Mouse (Mus musculus) C2C12 (cell line): ENCODE measurements around the gene Gm11099. TPM values are rescaled to one million over a fixed set of nuclear protein-coding genes. Genes with fewer than 3 reads are reported as not detected.

Experiments used
- H3K27me3 ChIP-seq: one replicate; pipeline ENCODE4 v1.6.1; 2011; ENCODE audit not compliant: control insufficient read depth, insufficient read depth, insufficient read length
- H3K36me3 ChIP-seq: one replicate; pipeline ENCODE4 v1.6.1; 2011; ENCODE audit not compliant: control insufficient read depth, insufficient read depth
- H3K4me3 ChIP-seq: one replicate; pipeline ENCODE4 v1.5.1; 2011; ENCODE audit warnings: mild to moderate bottlenecking, control low read depth; ENCODE audit not compliant: poor library complexity, insufficient read depth, severe bottlenecking
- H3K79me2 ChIP-seq: one replicate; pipeline ENCODE4 v1.6.1; 2011; ENCODE audit not compliant: control insufficient read depth, insufficient read depth
- H3K79me3 ChIP-seq: one replicate; pipeline ENCODE4 v1.6.1; 2011; ENCODE audit warnings: low read depth, control low read depth
- H3ac ChIP-seq: one replicate; pipeline ENCODE3; 2011; ENCODE audit warnings: low read depth; ENCODE audit not compliant: control insufficient read depth, insufficient read length
- CEBPB ChIP-seq: IDR thresholded peaks from one replicate; pipeline ENCODE4 v1.6.1; 2011; ENCODE audit warnings: low read depth, mild to moderate bottlenecking, control low read depth, moderate library complexity
- CTCF ChIP-seq: IDR thresholded peaks from one replicate; pipeline ENCODE4 v1.5.1; 2011; ENCODE audit not compliant: control insufficient read depth, insufficient read depth, insufficient read length
- FOSL1 ChIP-seq: IDR thresholded peaks from one replicate; pipeline ENCODE4 v1.8.0; 2011; ENCODE audit warnings: mild to moderate bottlenecking, low read length; ENCODE audit not compliant: poor library complexity, insufficient read depth, severe bottlenecking
- MAX ChIP-seq: IDR thresholded peaks from one replicate; pipeline ENCODE4 v1.6.1; 2011; ENCODE audit warnings: mild to moderate bottlenecking, control low read depth
- MYOD1 ChIP-seq: IDR thresholded peaks from one replicate; pipeline ENCODE4 v1.6.1; 2011; ENCODE audit warnings: low read depth; ENCODE audit not compliant: control insufficient read depth, insufficient read length
- MYOG ChIP-seq: IDR thresholded peaks from one replicate; pipeline ENCODE4 v1.6.1; 2011; ENCODE audit not compliant: control insufficient read depth, insufficient read length; ENCODE audit errors: extremely low read depth
- USF1 ChIP-seq: IDR thresholded peaks from one replicate; pipeline ENCODE4 v1.6.1; 2011; ENCODE audit warnings: low read depth, mild to moderate bottlenecking, control low read depth, moderate library complexity
- polyA plus RNA-seq: library from polyadenylated mRNA; unstranded; fragments of >200 nt; fragmentation: generic; extraction: Trizol; gene quantifications from one replicate; pipeline ENCODE4 v1.2.1, GENCODE M21; 2012; ENCODE audit warnings: missing spikeins

Gene Gm11099
- polyA plus RNA-seq, 1 experiment = not detected

DNA sequence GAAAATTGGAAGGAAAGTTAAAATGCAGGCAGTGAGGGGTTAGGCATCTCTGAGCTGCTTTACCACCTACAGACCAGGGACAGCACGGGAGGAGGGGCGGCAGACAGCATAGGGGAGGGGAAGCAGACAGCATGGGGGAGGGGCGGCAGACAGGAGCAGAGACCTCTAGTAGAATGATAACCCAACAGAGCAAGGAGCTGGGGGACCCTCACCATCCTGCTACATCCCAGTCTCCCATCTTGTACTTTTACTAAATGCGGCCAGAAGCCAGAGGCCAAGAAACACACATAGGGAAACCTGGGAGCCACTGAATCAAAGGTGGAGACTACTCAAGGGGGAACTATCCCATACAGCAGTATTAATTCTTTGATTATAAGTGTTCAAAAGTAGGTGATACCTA lies 59.1 kb downstream of the Gm11099 start:
- no peak overlapping the region for H3ac ChIP-seq
- no peak overlapping the region for H3K4me3 ChIP-seq
- H3K27me3 ChIP-seq = no peaks in the 10 kb centered on the region
- no peaks in the 10 kb centered on the region for H3K79me3 ChIP-seq
- no peaks in the 10 kb centered on the region for H3K36me3 ChIP-seq
- no peaks in the 10 kb centered on the region for H3K79me2 ChIP-seq
- TF ChIP-seq MYOG = no peak
- no peak for TF ChIP-seq CEBPB
- TF ChIP-seq MYOD1 = no peak
- no peak for TF ChIP-seq FOSL1
- no peak for TF ChIP-seq CTCF
- TF ChIP-seq MAX = no peak
- TF ChIP-seq USF1 = no peak

DNA sequence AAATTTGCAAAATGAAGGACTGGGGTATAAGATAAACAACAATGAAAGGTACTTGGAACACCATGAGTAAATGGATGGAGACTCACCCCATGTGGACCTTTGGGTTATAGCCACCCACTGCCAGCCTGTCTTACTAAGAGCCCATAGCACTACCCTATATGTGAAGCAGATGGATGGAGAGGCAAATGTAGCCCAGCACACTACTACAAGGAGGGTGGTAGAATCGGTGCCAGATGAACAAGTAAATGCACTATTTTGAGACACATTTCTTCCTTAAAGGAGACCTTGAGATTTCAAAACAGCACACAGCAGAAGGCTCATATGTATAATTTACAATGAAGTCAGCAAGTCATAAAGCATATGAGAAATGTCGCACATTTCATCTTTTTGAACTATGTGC lies 66.3 kb downstream of the Gm11099 start:
- TF ChIP-seq MYOG (no peak), CEBPB (no peak), USF1 (no peak), MAX (no peak), FOSL1 (no peak), CTCF (no peak), MYOD1 (no peak)
- H3K27me3 ChIP-seq = no peaks in the 10 kb centered on the region
- H3K4me3 ChIP-seq = no peak overlapping the region
- no peaks in the 10 kb centered on the region for H3K79me2 ChIP-seq
- H3ac ChIP-seq = no peak overlapping the region
- no peaks in the 10 kb centered on the region for H3K36me3 ChIP-seq
- H3K79me3 ChIP-seq = no peaks in the 10 kb centered on the region

DNA sequence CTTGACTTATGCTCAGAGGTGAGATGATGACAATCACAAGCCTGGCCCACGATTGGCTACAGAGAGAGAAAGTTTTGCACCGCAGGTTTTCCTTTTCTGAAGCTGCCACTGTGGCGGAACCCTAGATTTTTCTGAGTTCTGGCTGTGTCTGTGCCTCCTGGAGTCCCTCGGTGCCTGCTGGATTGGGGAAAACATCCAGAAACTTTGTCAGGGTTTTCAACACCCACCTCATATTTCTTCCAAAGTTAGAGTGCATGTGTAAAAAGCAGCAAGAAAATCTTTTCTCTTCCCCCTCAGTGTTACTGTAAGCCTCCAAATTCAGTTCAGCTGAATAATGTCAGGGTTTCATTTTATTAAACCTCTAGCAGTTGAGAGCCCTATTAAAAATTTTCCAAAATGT lies 82.1 kb downstream of the Gm11099 start:
- Histone ChIP-seq H3ac (no peak overlapping the region), H3K27me3 (no peaks in the 10 kb centered on the region), H3K4me3 (no peak overlapping the region), H3K79me3 (no peaks in the 10 kb centered on the region), H3K36me3 (no peaks in the 10 kb centered on the region), H3K79me2 (no peaks in the 10 kb centered on the region)
- TF ChIP-seq MYOD1 (no peak), CTCF (no peak), CEBPB (no peak)

DNA sequence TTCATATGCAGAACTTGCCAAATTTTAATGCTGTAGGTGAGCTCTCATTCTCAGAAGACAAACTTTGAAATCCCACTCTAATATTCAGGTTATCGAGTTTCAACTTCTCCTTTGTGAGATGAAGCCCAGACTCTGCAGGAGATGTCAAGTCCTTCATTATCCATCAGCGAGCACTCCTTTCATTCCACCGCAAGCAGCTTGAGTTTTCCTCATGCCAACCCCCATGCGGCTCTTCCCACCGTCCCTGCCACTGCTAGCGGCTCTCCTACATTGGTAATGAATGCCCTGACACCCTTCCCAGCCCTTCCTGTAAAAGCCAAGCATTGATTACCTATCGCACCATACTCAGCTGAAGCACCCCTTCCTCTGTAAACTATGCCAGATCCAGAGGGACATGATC lies 89.6 kb downstream of the Gm11099 start:
- Histone ChIP-seq H3ac (no peak overlapping the region), H3K27me3 (no peaks in the 10 kb centered on the region), H3K79me2 (no peaks in the 10 kb centered on the region), H3K4me3 (no peak overlapping the region), H3K36me3 (no peaks in the 10 kb centered on the region), H3K79me3 (no peaks in the 10 kb centered on the region)
- TF ChIP-seq CEBPB (no peak), USF1 (no peak), FOSL1 (no peak), MYOG (no peak), MAX (no peak), MYOD1 (no peak), CTCF (no peak)

DNA sequence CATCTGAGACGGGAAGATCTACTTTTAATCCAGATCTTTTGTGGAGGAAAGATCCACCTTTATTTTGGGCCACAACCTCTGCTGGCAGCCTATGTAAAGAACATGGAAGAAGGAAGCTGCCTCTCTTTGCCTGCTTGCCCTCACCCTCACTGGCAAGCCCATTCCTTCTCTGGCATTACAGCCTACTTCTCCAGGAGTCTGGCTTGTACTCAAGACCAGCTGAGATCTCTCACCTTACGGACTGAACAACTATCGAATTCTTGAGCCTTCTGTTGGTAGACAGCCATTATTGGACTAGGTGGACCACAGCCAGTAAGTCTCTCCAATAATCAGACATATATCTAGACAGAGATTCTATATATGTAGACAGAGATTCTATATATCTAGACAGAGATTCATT lies 92.9 kb downstream of the Gm11099 start:
- no peak for TF ChIP-seq MYOD1
- TF ChIP-seq MAX = no peak
- TF ChIP-seq CEBPB = no peak
- TF ChIP-seq MYOG = no peak
- no peak for TF ChIP-seq CTCF
- no peak for TF ChIP-seq USF1
- no peak for TF ChIP-seq FOSL1
- Histone ChIP-seq H3K4me3 (no peak overlapping the region), H3K79me3 (no peaks in the 10 kb centered on the region), H3ac (no peak overlapping the region), H3K27me3 (no peaks in the 10 kb centered on the region), H3K79me2 (no peaks in the 10 kb centered on the region), H3K36me3 (no peaks in the 10 kb centered on the region)

DNA sequence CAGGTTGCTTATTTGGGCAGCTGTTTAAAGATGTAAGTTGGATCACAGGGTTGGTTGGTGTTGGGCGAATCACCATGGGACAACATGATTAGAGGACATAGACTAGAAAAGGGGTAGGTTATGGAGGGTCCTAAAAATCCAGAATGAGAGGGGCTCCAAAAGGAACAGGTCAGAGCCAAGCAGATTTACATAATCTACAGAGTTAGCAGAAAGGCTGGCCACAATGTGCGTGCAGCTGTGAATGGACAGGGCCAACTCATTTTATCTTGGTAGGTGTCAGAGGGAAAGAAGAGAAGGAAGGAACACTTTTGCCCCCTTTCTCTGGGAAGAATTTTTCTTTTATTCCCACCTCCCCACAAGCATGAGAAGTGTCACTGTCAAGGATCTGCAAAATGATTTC lies 97.1 kb downstream of the Gm11099 start:
- Histone ChIP-seq H3K27me3 (no peaks in the 10 kb centered on the region), H3K79me2 (no peaks in the 10 kb centered on the region), H3K4me3 (no peak overlapping the region), H3K36me3 (no peaks in the 10 kb centered on the region), H3ac (no peak overlapping the region), H3K79me3 (no peaks in the 10 kb centered on the region)
- TF ChIP-seq MYOD1 = no peak
- TF ChIP-seq CTCF = no peak
- TF ChIP-seq CEBPB = no peak
- no peak for TF ChIP-seq MAX
- TF ChIP-seq MYOG = no peak
- no peak for TF ChIP-seq FOSL1
- no peak for TF ChIP-seq USF1
